Mouse (Mus musculus) bone marrow macrophage, adult 2 months (primary cell): Measurements from ENCODE around the gene Olfr155. TPM values are rescaled to one million over a fixed set of nuclear protein-coding genes. Genes with fewer than 3 reads are reported as not detected.

Experiments
- H3K27ac ChIP-seq: 2 replicates; pipeline ENCODE4 v1.5.1; 2012; ENCODE audit warnings: low read depth, low read length; ENCODE audit not compliant: insufficient read depth
- H3K4me1 ChIP-seq: 2 replicates; pipeline ENCODE4 v1.6.1; 2012; ENCODE audit warnings: low read length; ENCODE audit not compliant: control insufficient read depth, insufficient read depth
- H3K4me3 ChIP-seq: 2 replicates; pipeline ENCODE4 v1.5.1; 2012; ENCODE audit warnings: mild to moderate bottlenecking, low read length, moderate library complexity; ENCODE audit not compliant: insufficient read depth
- CTCF ChIP-seq: IDR thresholded peaks from 2 replicates; pipeline ENCODE4 v1.5.1; 2012; ENCODE audit warnings: low read depth, mild to moderate bottlenecking, low read length, moderate library complexity
- POLR2A ChIP-seq: IDR thresholded peaks from 2 replicates; pipeline ENCODE4 v1.6.1; 2012; ENCODE audit warnings: mild to moderate bottlenecking, low read depth, low read length, borderline replicate concordance
- polyA plus RNA-seq: library from polyadenylated mRNA; stranded (reverse); fragments of >200 nt; gene quantifications from 2 replicates; pipeline ENCODE4 v1.2.4, GENCODE M21; 2012; ENCODE audit not compliant: missing spikeins, insufficient read depth, insufficient read length

Gene Olfr155
- polyA plus RNA-seq, 1 experiment, result not detected

- H3K4me1 ChIP-seq, result 0 out of 2 replicates have a peak, but pooled peaks cover 2% of the 10 kb centered on the region
- H3K27ac ChIP-seq, result no peak overlapping the region
- H3K4me3 ChIP-seq, result no peak overlapping the region
- TF ChIP-seq CTCF (no peak), POLR2A (no peak)
These were observed 28.2 kb downstream of the Olfr155 start for GRCm38 (mm10) chr4:43879566-43879965.

- Histone ChIP-seq H3K4me1 (no peaks in the 10 kb centered on the region), H3K27ac (no peak overlapping the region), H3K4me3 (no peak overlapping the region)
- TF ChIP-seq POLR2A, result no peak
These were observed 32.8 kb downstream of the Olfr155 start for GRCm38 (mm10) chr4:43884196-43884595.

- no peak overlapping the region for H3K4me3 ChIP-seq
- H3K27ac ChIP-seq, result no peak overlapping the region
- TF ChIP-seq CTCF (no peak), POLR2A (no peak)
- no peaks in the 10 kb centered on the region for H3K4me1 ChIP-seq
These were observed 39.9 kb downstream of the Olfr155 start for GRCm38 (mm10) chr4:43891247-43891646.

GRCm38 (mm10) chr4:43897209-43897608 is 45.8 kb downstream of the Olfr155 start:
- Histone ChIP-seq H3K4me1 (no peaks in the 10 kb centered on the region; the same call in 1 of the 2 replicates), H3K4me3 (no peak overlapping the region), H3K27ac (no peak overlapping the region)
- TF ChIP-seq CTCF (no peak), POLR2A (no peak)

GRCm38 (mm10) chr4:43899197-43899596 is 47.8 kb downstream of the Olfr155 start:
- no peak overlapping the region for H3K4me3 ChIP-seq
- H3K27ac ChIP-seq, result no peak overlapping the region
- TF ChIP-seq POLR2A, result no peak
- no peak for TF ChIP-seq CTCF
- no peaks in the 10 kb centered on the region; the same call in 1 of the 2 replicates for H3K4me1 ChIP-seq

- TF ChIP-seq POLR2A, result no peak
- TF ChIP-seq CTCF, result no peak
- no peak overlapping the region for H3K4me3 ChIP-seq
- H3K27ac ChIP-seq, result no peak overlapping the region
- H3K4me1 ChIP-seq, result no peaks in the 10 kb centered on the region
These were observed 52.3 kb downstream of the Olfr155 start for GRCm38 (mm10) chr4:43903690-43904089.

GRCm38 (mm10) chr4:43906443-43906842 is 55.1 kb downstream of the Olfr155 start:
- Histone ChIP-seq H3K4me3 (no peak overlapping the region), H3K27ac (no peak overlapping the region), H3K4me1 (no peaks in the 10 kb centered on the region)
- TF ChIP-seq POLR2A (no peak), CTCF (no peak)

Other genes starting within 250 kb of the Olfr155 start
- gene Npr2, start 219.6 kb upstream of the Olfr155 start, polyA plus RNA-seq, result 0.44 TPM in 1 of 2 replicates, not detected in the other
- not detected in 2 replicates for gene Spag8, start 198.0 kb upstream of the Olfr155 start, polyA plus RNA-seq
- 32.7 and 33.1 TPM in 2 replicates for gene Hint2, start 195.1 kb upstream of the Olfr155 start, polyA plus RNA-seq
- gene Tmem8b, start 182.6 kb upstream of the Olfr155 start, polyA plus RNA-seq, result 1.9 and 2.4 TPM in 2 replicates
- 0.15 and 0.21 TPM in 2 replicates for gene Fam221b, start 182.4 kb upstream of the Olfr155 start, polyA plus RNA-seq
- not detected in 2 replicates for gene Olfr70, start 150.8 kb upstream of the Olfr155 start, polyA plus RNA-seq
- gene Olfr71, start 141.3 kb upstream of the Olfr155 start, polyA plus RNA-seq, result not detected in 2 replicates
- gene Hrct1, start 124.4 kb upstream of the Olfr155 start, polyA plus RNA-seq, result not detected in 2 replicates
- not detected in 2 replicates for gene Spaar, start 121.5 kb upstream of the Olfr155 start, polyA plus RNA-seq
- gene Olfr159, start 80.6 kb upstream of the Olfr155 start, polyA plus RNA-seq, result not detected in 2 replicates
- gene Olfr156, start 27.7 kb upstream of the Olfr155 start, polyA plus RNA-seq, result not detected in 2 replicates
- 0.33 TPM in 1 of 2 replicates, not detected in the other for gene Olfr157, start 11.4 kb upstream of the Olfr155 start, polyA plus RNA-seq
- gene Reck, start 24.0 kb downstream of the Olfr155 start, polyA plus RNA-seq, result 0.12 and 0.84 TPM in 2 replicates
- 1.8 and 2.1 TPM in 2 replicates for gene Glipr2, start 105.8 kb downstream of the Olfr155 start, polyA plus RNA-seq
- gene Ccin, start 131.9 kb downstream of the Olfr155 start, polyA plus RNA-seq, result not detected in 2 replicates
- gene Clta, start 152.9 kb downstream of the Olfr155 start, polyA plus RNA-seq, result 840 and 888 TPM in 2 replicates
- 6.6 and 11.5 TPM in 2 replicates for gene Gne, start 232.6 kb downstream of the Olfr155 start, polyA plus RNA-seq